Mouse (Mus musculus) spleen, adult 2 months (tissue): ENCODE data around the gene Cyp2d22. TPM values are rescaled to one million over a fixed set of nuclear protein-coding genes. Genes with fewer than 3 reads are reported as not detected.
A peak's percentile ranks its signal among the peaks of the same experiment; 100 is the strongest.

Experiments
- DNase-seq, 2 experiments: peaks; one replicate each; pipeline versions ENCODE4 v3.0.0 to v3.0.0-alpha.2; 2012 to 2021; ENCODE audit warnings: low spot score in 2 of 2, low read depth in 1 of 2
- H3K27ac ChIP-seq: fragments of 200-500 bp; 2 replicates; pipeline ENCODE4 v1.5.1; 2012; ENCODE audit warnings: low read length, inconsistent platforms; ENCODE audit not compliant: insufficient read depth
- H3K27me3 ChIP-seq: fragments of 200-500 bp; 2 replicates; pipeline ENCODE4 v1.6.1; 2012; ENCODE audit warnings: mild to moderate bottlenecking, moderate library complexity, low read length, inconsistent platforms; ENCODE audit not compliant: control insufficient read depth, insufficient read depth
- H3K36me3 ChIP-seq: fragments of 200-500 bp; 2 replicates; pipeline ENCODE4 v1.6.1; 2012; ENCODE audit warnings: mild to moderate bottlenecking, low read length, inconsistent platforms; ENCODE audit not compliant: control insufficient read depth, insufficient read depth
- H3K4me1 ChIP-seq: fragments of 200-500 bp; 2 replicates; pipeline ENCODE4 v1.6.1; 2011; ENCODE audit warnings: inconsistent platforms; ENCODE audit not compliant: control insufficient read depth, insufficient read depth, insufficient read length
- H3K4me3 ChIP-seq: fragments of 200-500 bp; 2 replicates; pipeline ENCODE4 v1.5.1; 2011; ENCODE audit warnings: mild to moderate bottlenecking, inconsistent platforms; ENCODE audit not compliant: insufficient read depth, insufficient read length; ENCODE audit errors: extremely low read depth
- CTCF ChIP-seq: fragments of 200-500 bp; IDR thresholded peaks from 2 replicates; pipeline ENCODE4 v1.5.1; 2011; ENCODE audit warnings: mild to moderate bottlenecking, inconsistent platforms; ENCODE audit not compliant: insufficient read depth, insufficient read length, insufficient replicate concordance; ENCODE audit errors: extremely low read depth
- POLR2A ChIP-seq: fragments of 200-500 bp; IDR thresholded peaks from 2 replicates; pipeline ENCODE4 v1.6.1; 2011; ENCODE audit warnings: low read depth, low read length, inconsistent platforms
- WGBS: fragments of 180-500 bp; shearing (Covaris S2); methylation state at CpG from one replicate; pipeline ENCODE4 v1.1.7; 2018; 5-methylcytosine and 5-hydroxymethylcytosine counted together
- polyA plus RNA-seq: library from polyadenylated mRNA; depleted of rRNA; stranded (reverse); fragments of >200 nt; gene quantifications from 2 replicates; pipeline ENCODE4 v1.2.3, GENCODE M21; 2012

Gene Cyp2d22
- polyA plus RNA-seq, 1 experiment: 11.3 TPM

DNA sequence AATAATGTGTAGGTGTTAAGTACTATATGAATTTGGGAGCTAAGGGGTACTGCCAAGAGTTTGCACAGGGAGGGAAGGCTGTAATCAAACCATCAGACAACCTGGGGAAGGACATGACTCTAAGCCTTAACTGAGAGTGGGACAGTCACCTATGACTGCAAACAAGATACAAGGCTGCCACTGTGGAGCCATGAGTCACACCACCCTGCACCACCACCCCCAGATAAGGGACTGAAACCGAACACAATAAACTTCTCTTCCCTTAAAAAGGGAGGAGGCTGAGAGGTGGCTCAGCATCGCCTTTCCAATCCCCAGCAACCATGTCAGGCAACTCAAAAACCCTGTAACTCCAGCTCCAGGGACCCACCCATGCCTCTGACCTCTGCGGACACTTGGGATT is 28.6 kb downstream of the Cyp2d22 start:
- H3K27ac ChIP-seq: no peak overlapping the region
- peaks cover 16% of the 10 kb centered on the region for H3K36me3 ChIP-seq
- no peak overlapping the region for H3K4me3 ChIP-seq
- no peaks in the 10 kb centered on the region for H3K27me3 ChIP-seq
- no peak for DNase-seq
- TF ChIP-seq POLR2A (no peak), CTCF (no peak)
- 72% methylated on average over 3 of the region's 3 CpGs for WGBS
- peaks cover 15% of the 10 kb centered on the region for H3K4me1 ChIP-seq

DNA sequence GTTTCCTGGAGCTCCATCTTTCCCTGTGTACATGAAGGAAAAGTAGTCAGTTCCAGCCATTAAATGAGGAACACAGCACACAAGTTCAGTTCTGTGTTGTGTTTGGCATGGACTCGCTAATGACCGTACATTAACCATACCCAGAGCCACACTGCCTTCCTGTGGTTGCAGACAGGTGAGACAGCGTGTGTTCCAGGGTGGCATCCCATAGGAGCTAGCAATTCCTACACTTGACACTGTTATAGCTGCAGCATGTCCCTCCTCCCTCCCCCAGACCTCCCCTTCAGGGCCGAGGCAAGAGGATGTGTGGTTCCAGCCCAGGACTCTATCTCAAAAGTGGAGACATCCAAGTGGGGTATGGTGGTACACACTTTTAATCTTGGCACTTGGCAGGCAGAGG is 29.7 kb downstream of the Cyp2d22 start:
- no peak for DNase-seq
- TF ChIP-seq POLR2A: no peak
- no peak for TF ChIP-seq CTCF
- no peak overlapping the region for H3K27ac ChIP-seq
- H3K4me3 ChIP-seq: no peak overlapping the region
- H3K4me1 ChIP-seq: peaks cover 15% of the 10 kb centered on the region
- H3K36me3 ChIP-seq: peaks cover 16% of the 10 kb centered on the region
- WGBS: 94% methylated on average over 4 of the region's 4 CpGs
- no peaks in the 10 kb centered on the region for H3K27me3 ChIP-seq

DNA sequence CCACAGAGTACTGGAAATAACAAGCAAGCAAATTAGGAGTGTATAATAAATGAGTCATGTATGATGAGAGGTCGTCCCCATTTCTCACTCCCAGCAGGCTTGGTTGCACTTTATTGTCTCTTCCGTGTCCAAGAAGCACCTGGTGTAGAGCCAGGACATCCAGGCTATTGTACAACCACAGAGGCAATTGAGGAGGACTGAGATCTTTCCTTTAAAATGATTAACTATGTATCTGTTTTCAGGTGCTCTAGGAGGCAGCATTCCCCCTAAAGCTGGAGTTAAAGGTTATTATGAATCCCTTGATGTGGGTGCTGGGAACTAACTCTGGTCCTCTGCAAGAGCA is 31.1 kb downstream of the Cyp2d22 start:
- H3K36me3 ChIP-seq: peaks cover 16% of the 10 kb centered on the region
- H3K4me3 ChIP-seq: no peak overlapping the region
- no peaks in the 10 kb centered on the region for H3K27me3 ChIP-seq
- H3K4me1 ChIP-seq: peaks cover 15% of the 10 kb centered on the region
- DNase-seq: no peak
- TF ChIP-seq CTCF (no peak), POLR2A (no peak)
- no peak overlapping the region for H3K27ac ChIP-seq
- WGBS: 88% methylated on average over 2 of the region's 2 CpGs

DNA sequence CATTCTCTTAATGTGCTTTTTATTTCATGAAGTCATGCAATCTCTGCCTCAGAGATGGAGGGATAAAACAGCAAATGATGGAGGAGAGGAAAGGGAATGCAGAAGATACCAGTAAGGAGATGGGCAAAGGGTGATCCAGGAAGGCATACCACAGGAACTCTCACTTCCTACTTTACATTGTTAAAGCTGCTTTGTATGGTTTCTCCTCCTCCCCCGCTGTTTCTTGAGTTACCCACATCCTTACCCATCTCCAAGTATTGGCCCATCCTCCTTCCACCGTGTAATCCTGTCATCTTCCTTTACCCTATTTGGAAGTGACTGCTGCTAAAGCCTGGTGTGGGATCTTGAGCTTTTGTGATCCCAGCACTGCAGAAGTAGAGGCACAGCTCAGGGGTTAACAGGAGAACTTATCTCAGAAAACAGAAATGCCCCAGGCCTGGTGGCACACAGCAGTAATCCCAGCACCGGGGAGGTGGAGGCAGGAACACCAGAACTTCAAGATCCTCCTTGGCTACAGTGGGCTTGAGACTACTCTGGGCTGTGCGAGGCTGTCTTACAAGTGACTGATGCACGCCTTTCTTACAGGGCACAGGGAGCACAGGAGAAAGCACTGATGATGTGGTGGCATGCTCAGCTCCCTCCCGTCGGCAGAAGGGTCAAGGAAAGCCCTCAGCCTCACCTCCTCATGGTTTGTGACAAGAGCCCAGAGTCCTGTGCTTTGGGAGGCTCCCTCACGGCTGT is 31.6 kb downstream of the Cyp2d22 start:
- no peak for DNase-seq
- peaks cover 16% of the 10 kb centered on the region for H3K36me3 ChIP-seq
- peaks cover 15% of the 10 kb centered on the region for H3K4me1 ChIP-seq
- no peak for TF ChIP-seq CTCF
- no peak overlapping the region for H3K27ac ChIP-seq
- H3K27me3 ChIP-seq: no peaks in the 10 kb centered on the region
- 73% methylated on average over 8 of the region's 8 CpGs for WGBS
- H3K4me3 ChIP-seq: no peak overlapping the region

DNA sequence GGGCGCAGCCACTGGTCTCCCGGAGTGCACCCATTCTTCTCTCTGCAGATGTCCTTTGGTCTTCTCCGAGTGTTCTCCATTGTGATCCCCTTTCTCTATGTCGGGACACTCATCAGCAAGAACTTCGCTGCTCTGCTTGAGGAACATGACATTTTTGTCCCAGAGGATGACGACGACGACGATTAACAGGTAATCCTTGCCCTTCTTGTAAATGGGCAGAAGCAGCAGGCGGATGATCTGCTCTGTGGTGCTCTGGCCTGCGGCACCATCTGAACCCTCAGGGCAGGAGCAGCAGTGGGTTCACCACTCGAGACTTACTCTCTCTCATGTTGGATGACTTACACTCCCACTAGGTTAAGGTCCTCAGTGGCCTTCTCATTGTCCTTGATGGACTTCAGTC is 32.2 kb downstream of the Cyp2d22 start:
- H3K36me3 ChIP-seq: peaks cover 16% of the 10 kb centered on the region
- no peak overlapping the region for H3K4me3 ChIP-seq
- WGBS: 96% methylated on average over 12 of the region's 12 CpGs
- DNase-seq: no peak
- H3K27ac ChIP-seq: no peak overlapping the region
- no peak for TF ChIP-seq CTCF
- no peak for TF ChIP-seq POLR2A
- H3K4me1 ChIP-seq: peaks cover 12% of the 10 kb centered on the region
- no peaks in the 10 kb centered on the region for H3K27me3 ChIP-seq

DNA sequence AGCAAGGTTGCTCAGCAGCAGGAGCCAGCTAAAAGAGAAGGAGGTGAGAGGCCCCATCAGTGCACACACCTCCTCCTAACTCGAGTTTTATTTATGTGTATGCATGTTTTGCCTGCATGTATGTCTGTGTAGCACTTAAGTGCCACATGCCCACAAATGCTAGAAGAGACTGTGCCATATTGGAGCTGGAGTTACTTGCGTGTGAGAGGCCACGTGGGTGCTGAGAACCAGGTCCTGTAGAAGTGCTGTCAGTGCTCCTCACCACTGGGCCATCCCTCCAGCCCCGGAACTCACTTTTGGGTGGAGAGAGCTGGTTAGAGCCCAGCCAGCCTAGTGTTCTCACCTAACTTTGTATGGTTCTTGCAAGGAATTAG is 32.8 kb downstream of the Cyp2d22 start:
- no peak for TF ChIP-seq POLR2A
- TF ChIP-seq CTCF: no peak
- DNase-seq: no peak
- peak overlapping the region; percentile 37; the same call in 1 of the 2 replicates for H3K4me3 ChIP-seq
- H3K27me3 ChIP-seq: no peaks in the 10 kb centered on the region
- WGBS: 57% methylated on average over 4 of the region's 4 CpGs
- peaks cover 16% of the 10 kb centered on the region for H3K36me3 ChIP-seq
- H3K27ac ChIP-seq: no peak overlapping the region
- peaks cover 11% of the 10 kb centered on the region for H3K4me1 ChIP-seq

DNA sequence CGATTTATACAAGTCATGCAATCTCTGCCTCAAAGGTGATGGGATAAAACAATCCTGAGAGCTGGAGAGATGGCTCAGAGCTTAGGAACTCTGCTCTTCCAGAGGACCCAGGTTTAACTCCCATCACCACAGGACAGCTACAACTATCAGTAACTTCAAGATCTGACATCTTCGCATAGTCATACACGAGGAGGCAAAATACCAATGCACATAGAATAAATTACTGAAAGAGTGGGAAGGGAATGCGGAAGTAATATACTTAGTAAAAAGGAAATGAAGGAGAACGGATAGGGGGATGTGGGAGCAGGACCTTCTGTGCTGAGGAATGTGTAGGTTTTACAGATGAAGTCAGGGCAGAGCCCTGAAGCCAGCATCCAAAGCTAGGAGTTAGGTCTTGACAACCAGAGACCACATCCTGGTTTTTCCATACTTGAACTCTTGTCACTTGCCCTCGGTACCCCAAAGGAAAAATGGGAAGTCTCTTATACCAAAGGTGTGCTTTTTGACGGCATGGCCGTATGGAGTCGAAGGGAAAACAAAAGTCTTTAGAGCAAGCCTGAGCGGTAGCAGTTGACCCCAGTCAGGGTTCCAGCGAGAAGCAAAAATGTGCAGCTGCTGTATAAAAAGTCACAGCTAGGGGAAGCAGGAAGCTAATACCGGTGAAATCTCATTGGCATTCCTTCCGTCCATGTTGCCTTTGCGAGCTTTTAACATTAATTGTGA is 33.3 kb downstream of the Cyp2d22 start:
- H3K4me1 ChIP-seq: peaks cover 9% of the 10 kb centered on the region
- peak overlapping the region; percentile 19; the same call in 1 of the 2 replicates for H3K27ac ChIP-seq
- no peaks in the 10 kb centered on the region for H3K27me3 ChIP-seq
- H3K36me3 ChIP-seq: peaks cover 16% of the 10 kb centered on the region
- peak overlapping the region; percentile 88 for H3K4me3 ChIP-seq
- DNase-seq: no peak
- WGBS: 8% methylated on average over 14 of the region's 14 CpGs
- TF ChIP-seq POLR2A (no peak), CTCF (no peak)
